Mouse (Mus musculus) embryonic fibroblast, embryonic 13.5 days (primary cell): ENCODE data around the gene H3f3a. TPM values are rescaled to one million over a fixed set of nuclear protein-coding genes. Genes with fewer than 3 reads are reported as not detected.

Source experiments
- H3K27ac ChIP-seq: 2 replicates; pipeline ENCODE4 v1.5.1; 2012; ENCODE audit warnings: low read length, control low read depth, inconsistent platforms; ENCODE audit not compliant: insufficient read depth
- H3K4me1 ChIP-seq: 2 replicates; pipeline ENCODE4 v1.6.1; 2011; ENCODE audit warnings: low read length; ENCODE audit not compliant: control insufficient read depth, insufficient read depth
- H3K4me3 ChIP-seq: 2 replicates; pipeline ENCODE4 v1.5.1; 2011; ENCODE audit warnings: mild to moderate bottlenecking, control low read depth, low read length; ENCODE audit not compliant: insufficient read depth
- CTCF ChIP-seq: IDR thresholded peaks from 2 replicates; pipeline ENCODE4 v1.5.1; 2011; ENCODE audit warnings: mild to moderate bottlenecking, control low read depth, low read length, moderate library complexity, borderline replicate concordance; ENCODE audit not compliant: insufficient read depth
- POLR2A ChIP-seq: IDR thresholded peaks from 2 replicates; pipeline ENCODE4 v1.6.1; 2011; ENCODE audit warnings: low read depth, mild to moderate bottlenecking, control low read depth, low read length, moderate library complexity
- polyA plus RNA-seq: library from polyadenylated mRNA; stranded (reverse); fragments of >200 nt; gene quantifications from 2 replicates; pipeline ENCODE4 v1.2.4, GENCODE M21; 2011; ENCODE audit warnings: low read depth; ENCODE audit not compliant: missing spikeins, insufficient read length

The H3f3a gene
- polyA plus RNA-seq, 1 experiment = 820 TPM

DNA sequence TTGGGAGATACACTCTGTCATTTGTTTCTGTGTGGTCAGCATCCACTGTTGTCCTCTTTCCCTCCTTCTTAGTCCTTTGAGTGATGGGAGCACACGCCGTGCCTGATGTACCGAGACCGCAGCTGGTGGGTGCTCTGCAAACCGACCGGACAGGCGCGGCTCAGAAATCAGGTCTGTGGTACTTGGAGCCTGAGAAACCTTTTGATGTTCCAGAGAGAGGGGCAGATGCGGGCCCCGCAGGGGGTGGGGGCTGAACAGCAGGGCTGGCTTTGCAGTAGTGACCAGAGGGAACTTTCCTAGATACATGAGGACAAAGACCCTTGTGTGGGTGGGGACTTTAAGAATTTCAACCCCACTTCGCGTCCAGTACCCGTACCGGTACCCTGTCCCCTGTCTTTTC is 50.4 kb downstream of the H3f3a start:
- H3K27ac ChIP-seq = no peak overlapping the region
- H3K4me1 ChIP-seq = no peaks in the 10 kb centered on the region
- no peak for TF ChIP-seq POLR2A
- H3K4me3 ChIP-seq = 0 out of 2 replicates have a peak overlapping the region, but pooled peaks have one; percentile 9

DNA sequence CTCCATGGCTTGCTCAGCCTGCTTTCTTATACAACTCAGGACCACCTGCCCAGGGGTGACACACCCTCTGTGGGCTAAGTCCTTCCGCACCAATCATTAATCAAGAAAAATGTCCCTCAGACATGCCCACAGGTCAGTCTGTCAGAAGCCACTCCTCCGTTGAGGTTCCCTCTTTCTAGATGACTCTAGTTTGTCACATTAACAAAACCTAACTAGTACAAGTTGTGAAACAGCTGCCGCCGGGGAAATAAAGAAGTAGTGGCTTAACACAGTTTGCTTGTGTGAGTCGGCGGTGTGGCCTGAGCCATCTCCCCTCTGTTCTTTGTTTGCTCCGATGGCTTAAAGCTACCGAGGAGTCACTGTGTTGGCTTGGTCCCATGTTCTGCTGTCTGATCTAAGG is 51.1 kb downstream of the H3f3a start:
- TF ChIP-seq POLR2A = no peak
- no peak for TF ChIP-seq CTCF
- no peak overlapping the region for H3K27ac ChIP-seq
- no peaks in the 10 kb centered on the region for H3K4me1 ChIP-seq
- no peak overlapping the region for H3K4me3 ChIP-seq

DNA sequence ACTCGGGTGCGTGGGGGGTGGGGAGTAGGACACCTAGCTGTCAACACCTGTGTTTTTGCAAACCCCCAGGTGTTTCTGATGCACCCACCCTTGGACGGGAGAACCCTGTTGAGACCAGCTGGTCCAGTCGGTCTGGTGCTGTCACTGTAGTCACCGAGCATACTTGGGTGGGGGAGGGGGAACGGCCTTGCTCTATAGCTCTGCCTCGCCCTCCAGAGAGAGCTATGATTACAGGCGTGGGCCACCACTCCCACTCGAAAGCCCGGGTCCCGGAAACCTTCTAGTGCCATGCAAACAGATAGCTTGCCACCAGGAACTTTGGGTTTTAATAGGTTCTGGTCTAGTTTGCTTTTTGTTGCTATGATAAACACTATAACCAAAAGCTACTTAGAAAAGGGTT is 51.6 kb downstream of the H3f3a start:
- H3K27ac ChIP-seq = no peak overlapping the region

DNA sequence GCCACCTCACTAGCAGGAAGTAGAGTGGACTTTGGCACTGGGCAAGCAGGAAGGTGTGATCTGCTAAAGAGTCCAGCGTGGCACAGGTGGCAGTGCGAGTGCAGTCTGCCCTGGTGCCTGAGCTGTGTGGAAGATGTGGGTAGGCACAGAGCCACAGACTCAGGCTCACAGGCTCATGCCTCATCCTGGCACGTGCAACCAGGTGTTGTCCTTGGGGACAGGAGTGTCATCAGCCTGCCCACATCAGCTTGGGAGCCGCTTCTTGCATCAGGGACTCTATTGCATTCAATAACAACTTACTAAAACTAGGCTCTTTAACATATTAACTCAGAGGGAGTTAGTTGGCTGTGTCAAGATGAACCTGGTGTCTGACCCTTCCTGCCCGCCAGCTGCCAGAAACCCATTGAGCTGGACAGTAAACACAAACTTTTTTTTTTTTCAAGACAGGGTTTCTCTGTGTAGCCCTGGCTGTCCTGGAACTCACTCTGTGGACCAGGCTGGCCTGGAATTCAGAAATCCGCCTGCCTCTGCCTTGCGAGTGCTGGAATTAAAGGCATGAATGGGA is 55.7 kb downstream of the H3f3a start:
- H3K27ac ChIP-seq = no peak overlapping the region
- H3K4me3 ChIP-seq = no peak overlapping the region
- TF ChIP-seq CTCF (no peak), POLR2A (no peak)
- no peaks in the 10 kb centered on the region for H3K4me1 ChIP-seq

More for the DNA sequence above, 51.6 kb downstream of the H3f3a start:
- H3K4me3 ChIP-seq = no peak overlapping the region
- no peaks in the 10 kb centered on the region for H3K4me1 ChIP-seq
- TF ChIP-seq POLR2A (no peak), CTCF (no peak)

DNA sequence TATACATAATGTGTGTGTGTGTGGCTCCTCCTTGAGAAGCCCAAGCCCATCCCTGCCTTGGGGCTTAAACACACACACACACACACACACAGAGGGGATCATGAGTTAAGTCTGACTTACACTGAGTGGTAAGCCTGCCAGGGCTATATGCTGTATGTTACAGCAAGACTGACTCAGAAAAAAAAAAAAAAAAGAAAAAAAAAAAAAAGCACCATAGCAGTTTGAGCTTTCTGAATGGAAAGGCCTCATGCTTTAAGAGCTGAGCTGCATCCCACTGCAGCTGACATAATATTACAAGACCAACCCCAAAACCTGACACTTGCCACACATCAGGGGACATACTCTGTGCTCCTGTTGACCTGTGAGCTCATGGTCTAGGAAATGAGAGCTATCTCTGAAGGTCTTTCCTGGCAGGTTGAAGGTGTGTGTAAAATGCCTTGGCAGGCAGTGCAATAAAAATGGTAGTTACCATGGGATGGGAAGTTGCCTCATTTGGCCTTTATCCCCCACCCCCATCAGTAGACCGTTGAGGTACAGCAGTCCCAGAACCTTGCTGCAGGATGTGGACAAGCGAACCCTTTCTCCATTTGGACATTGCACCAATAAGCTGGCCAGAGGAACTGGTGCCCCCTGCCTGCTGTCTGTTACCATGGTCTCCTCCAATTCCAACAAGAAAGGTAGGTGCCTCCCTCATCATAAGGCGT is 56.3 kb downstream of the H3f3a start:
- Histone ChIP-seq H3K27ac (no peak overlapping the region), H3K4me1 (no peaks in the 10 kb centered on the region), H3K4me3 (no peak overlapping the region)
- no peak for TF ChIP-seq CTCF
- no peak for TF ChIP-seq POLR2A

DNA sequence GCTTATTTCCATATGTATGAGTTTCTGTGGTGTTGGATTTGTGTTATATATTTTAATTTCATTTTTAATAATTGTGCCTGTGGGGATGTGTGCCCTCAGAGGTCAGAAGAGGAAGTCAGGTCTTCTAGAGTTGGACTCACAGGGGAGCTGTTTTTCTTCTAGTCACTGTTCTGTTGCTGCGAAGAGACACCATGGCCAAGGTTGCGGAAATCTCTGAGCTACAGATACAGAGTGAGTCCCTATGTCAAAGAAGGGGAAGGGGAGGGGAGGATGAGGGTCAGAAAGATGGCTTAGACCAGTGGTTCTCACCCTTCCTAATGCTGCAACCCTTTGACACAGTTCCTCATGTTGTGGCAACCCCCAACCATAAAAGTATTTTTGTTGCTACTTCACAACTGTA is 57.0 kb downstream of the H3f3a start:
- no peak for TF ChIP-seq POLR2A

DNA sequence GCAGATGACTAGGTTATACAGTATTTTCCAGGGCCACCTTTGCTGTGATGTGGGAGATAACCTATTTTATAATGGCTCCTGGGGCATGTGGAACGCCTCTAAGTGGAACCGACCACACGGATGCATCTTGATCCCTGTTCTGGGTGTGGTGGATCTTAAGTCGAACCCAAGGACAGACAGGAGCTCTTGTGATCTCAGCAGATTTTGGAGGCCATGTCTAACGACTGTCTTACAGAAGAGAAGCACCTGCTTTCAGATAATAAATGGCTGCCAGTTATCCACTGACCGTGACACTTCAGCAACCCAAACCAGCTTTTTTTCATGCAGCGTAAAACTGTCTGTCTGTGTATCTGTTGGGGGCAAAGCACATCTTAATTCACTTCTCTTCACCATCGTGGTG is 59.4 kb downstream of the H3f3a start:
- TF ChIP-seq POLR2A (no peak), CTCF (no peak)
- H3K27ac ChIP-seq = no peak overlapping the region
- no peaks in the 10 kb centered on the region for H3K4me1 ChIP-seq
- no peak overlapping the region for H3K4me3 ChIP-seq

More for the DNA sequence above, 57.0 kb downstream of the H3f3a start:
- H3K4me3 ChIP-seq = no peak overlapping the region
- no peaks in the 10 kb centered on the region for H3K4me1 ChIP-seq
- no peak overlapping the region for H3K27ac ChIP-seq

DNA sequence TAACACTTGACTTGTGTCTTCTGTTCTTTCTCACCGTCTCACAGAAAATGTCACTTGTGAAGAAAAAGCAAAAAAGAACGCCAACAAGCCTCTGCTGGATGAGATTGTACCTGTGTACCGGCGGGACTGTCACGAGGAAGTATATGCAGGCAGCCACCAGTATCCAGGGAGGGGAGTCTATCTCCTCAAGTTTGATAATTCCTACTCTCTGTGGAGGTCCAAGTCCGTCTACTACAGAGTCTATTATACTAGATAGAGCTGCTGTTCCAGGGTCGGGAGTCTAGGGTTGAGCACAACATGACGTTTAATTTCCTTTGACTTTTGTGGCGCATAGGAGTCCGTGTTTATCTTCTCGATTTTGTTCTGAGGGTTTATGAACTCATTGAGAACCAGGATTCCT is 61.6 kb downstream of the H3f3a start:
- no peak for TF ChIP-seq POLR2A
- Histone ChIP-seq H3K27ac (no peak overlapping the region), H3K4me3 (no peak overlapping the region), H3K4me1 (no peaks in the 10 kb centered on the region)

Other genes starting within 250 kb of the H3f3a start
- gene Parp1, start 245.0 kb downstream of the H3f3a start, polyA plus RNA-seq = 37.3 and 41.7 TPM in 2 replicates
- 10.9 and 17.6 TPM in 2 replicates for gene Lin9, start 172.8 kb downstream of the H3f3a start, polyA plus RNA-seq
- not detected in 2 replicates for gene Mixl1, start 116.9 kb downstream of the H3f3a start, polyA plus RNA-seq
- 66.3 and 69.4 TPM in 2 replicates for gene Acbd3, start 87.9 kb downstream of the H3f3a start, polyA plus RNA-seq
- 25.9 and 28.0 TPM in 2 replicates for gene Sde2, start 37.2 kb upstream of the H3f3a start, polyA plus RNA-seq
- not detected in 2 replicates for gene Lefty2, start 79.2 kb upstream of the H3f3a start, polyA plus RNA-seq
- gene Pycr2, start 90.3 kb upstream of the H3f3a start, polyA plus RNA-seq = 21.2 and 26.0 TPM in 2 replicates
- gene Lefty1, start 121.1 kb upstream of the H3f3a start, polyA plus RNA-seq = 2.5 and 2.7 TPM in 2 replicates
- 44.4 and 45.2 TPM in 2 replicates for gene Tmem63a, start 128.4 kb upstream of the H3f3a start, polyA plus RNA-seq
- 156 and 205 TPM in 2 replicates for gene Ephx1, start 207.0 kb upstream of the H3f3a start, polyA plus RNA-seq
- gene 9130409I23Rik, start 237.3 kb upstream of the H3f3a start, polyA plus RNA-seq = not detected in 2 replicates